10 mouse cellular contexts compared by ENCODE assay signal in genomic region chr5:74771121-74771520, GRCm38 (mm10).
"Had no signal": no experiment of that assay in that cellular context is flagged by ENCODE, and none has a peak within 500 bp of the region (broad histone marks: within the 10 kb centered on the region; RNA-seq: fewer than 3 reads in every experiment).

No protein-coding gene starts in this region.

- DNase-seq: kidney, postnatal 14 days; left cerebral cortex, postnatal 4 days; lung, embryonic 14.5 days; lung, postnatal 10 days; lung, postnatal 4 days; right cerebral cortex, postnatal 14 days; thymus, postnatal 4 days had no signal

- H3K4me1 ChIP-seq: liver, embryonic 12.5 days; midbrain, embryonic 10.5 days; neural tube, embryonic 13.5 days had no signal

- H3K4me3 ChIP-seq: liver, embryonic 12.5 days; midbrain, embryonic 10.5 days; neural tube, embryonic 13.5 days had no signal

- H3K27ac ChIP-seq: liver, embryonic 12.5 days; midbrain, embryonic 10.5 days; neural tube, embryonic 13.5 days had no signal
